Mouse (Mus musculus) fibroblast of lung, adult 2 months (primary cell): ENCODE results near the gene Gsap.
"Not testable (repeated sequence)": the region's sequence is repeated elsewhere in the genome, so short reads cannot be mapped to it uniquely, and the experiment has no call there.

Experiments used
- DNase-seq: peaks from one replicate; pipeline ENCODE4 v3.0.0-alpha.2; 2011; ENCODE audit warnings: low read depth

Gene Gsap

GRCm38 (mm10) chr5:21185764-21186685 is at the start of gene Gsap:
Gene Gsap (plus strand): TSS chr5:21186255.
- peak; percentile 46 for DNase-seq

- no peak for DNase-seq
Measured at GRCm38 (mm10) chr5:21136575-21136974, 49.5 kb upstream of the Gsap start.

- DNase-seq, result peak; percentile 75
Measured at GRCm38 (mm10) chr5:21139505-21139904, 46.5 kb upstream of the Gsap start.

GRCm38 (mm10) chr5:21141133-21141551 is 44.9 kb upstream of the Gsap start:
- DNase-seq, result not testable (repeated sequence)

GRCm38 (mm10) chr5:21141626-21142025 is 44.4 kb upstream of the Gsap start:
- DNase-seq, result no peak

- no peak for DNase-seq
Measured at GRCm38 (mm10) chr5:21143032-21143431, 43.0 kb upstream of the Gsap start.

- peak; percentile 63 for DNase-seq
Measured at GRCm38 (mm10) chr5:21144506-21145169, 41.4 kb upstream of the Gsap start.

GRCm38 (mm10) chr5:21148358-21148757 is 37.7 kb upstream of the Gsap start:
- DNase-seq, result no peak

GRCm38 (mm10) chr5:21153672-21154071 is 32.4 kb upstream of the Gsap start:
- no peak for DNase-seq

GRCm38 (mm10) chr5:21156770-21157169 is 29.3 kb upstream of the Gsap start:
- DNase-seq, result no peak

- no peak for DNase-seq
Measured at GRCm38 (mm10) chr5:21159536-21159935, 26.5 kb upstream of the Gsap start.

GRCm38 (mm10) chr5:21160781-21161180 is 25.3 kb upstream of the Gsap start:
- no peak for DNase-seq

GRCm38 (mm10) chr5:21163421-21163820 is 22.6 kb upstream of the Gsap start:
- no peak for DNase-seq

GRCm38 (mm10) chr5:21168689-21169345 is 17.2 kb upstream of the Gsap start:
- no peak for DNase-seq

- DNase-seq, result no peak
Measured at GRCm38 (mm10) chr5:21169346-21169745, 16.7 kb upstream of the Gsap start.

GRCm38 (mm10) chr5:21169877-21170276 is 16.2 kb upstream of the Gsap start:
- DNase-seq, result no peak

GRCm38 (mm10) chr5:21170440-21170839 is 15.6 kb upstream of the Gsap start:
- DNase-seq, result no peak

- no peak for DNase-seq
Measured at GRCm38 (mm10) chr5:21170898-21171297, 15.2 kb upstream of the Gsap start.

GRCm38 (mm10) chr5:21171336-21171735 is 14.7 kb upstream of the Gsap start:
- DNase-seq, result no peak

GRCm38 (mm10) chr5:21172316-21172715 is 13.7 kb upstream of the Gsap start:
- peak; percentile 48 for DNase-seq

- DNase-seq, result peak; percentile 65
Measured at GRCm38 (mm10) chr5:21175132-21176112, 10.6 kb upstream of the Gsap start.
